Mouse (Mus musculus) kidney, embryonic 16.5 days (tissue): ENCODE data around the gene Sipa1l2. TPM values are rescaled to one million over a fixed set of nuclear protein-coding genes. Genes with fewer than 3 reads are reported as not detected.

Source experiments
- ATAC-seq: fragments of 200-750 bp; cut with Nextera tagmentation; 2 replicates; pipeline ENCODE4 v1.8.0; 2017; ENCODE audit warnings: moderate TSS enrichment; ENCODE audit not compliant: low FRiP score, low TSS enrichment
- H3K27ac ChIP-seq: fragments of 300-500 bp; sonication (generic); 2 replicates; pipeline ENCODE4 v1.5.1; 2014; ENCODE audit warnings: low read length
- H3K27me3 ChIP-seq: fragments of 300-500 bp; sonication (generic); 2 replicates; pipeline ENCODE4 v1.6.1; 2014; ENCODE audit warnings: low read length, control low read depth, mixed read lengths; ENCODE audit not compliant: insufficient read depth
- H3K36me3 ChIP-seq: fragments of 300-500 bp; sonication (generic); 2 replicates; pipeline ENCODE4 v1.6.1; 2014; ENCODE audit warnings: low read length, control low read depth, mixed read lengths; ENCODE audit not compliant: insufficient read depth
- H3K4me1 ChIP-seq: fragments of 300-500 bp; sonication (generic); 2 replicates; pipeline ENCODE4 v1.6.1; 2014; ENCODE audit warnings: low read length, control low read depth, mixed read lengths; ENCODE audit not compliant: insufficient read depth
- H3K4me2 ChIP-seq: fragments of 300-500 bp; sonication (generic); replicated peaks from 2 replicates; pipeline ENCODE4 v1.6.1; 2014; ENCODE audit warnings: low read depth, low read length
- H3K4me3 ChIP-seq: fragments of 300-500 bp; sonication (generic); 2 replicates; pipeline ENCODE4 v1.5.1; 2014; ENCODE audit warnings: mild to moderate bottlenecking, low read length
- H3K9ac ChIP-seq: fragments of 300-500 bp; sonication (generic); replicated peaks from 2 replicates; pipeline ENCODE4 v1.6.1; 2014; ENCODE audit warnings: low read length
- H3K9me3 ChIP-seq: fragments of 300-500 bp; sonication (generic); 2 replicates; pipeline ENCODE4 v1.6.1; 2016; ENCODE audit warnings: low read length, control low read depth
- WGBS: fragments of 180-500 bp; shearing (Covaris S2); extraction: QIAGEN DNeasy Blood & Tissue Kit; methylation state at CpG from one replicate; pipeline ENCODE4 v1.1.7; 2014; 5-methylcytosine and 5-hydroxymethylcytosine counted together
- polyA plus RNA-seq: library from polyadenylated mRNA; unstranded; fragments of >200 nt; fragmentation: Nextera tagmentation; extraction: Ambion mirVana; gene quantifications from 2 replicates; pipeline ENCODE4 v1.2.1, GENCODE M21; 2015

Gene Sipa1l2
- polyA plus RNA-seq, 1 experiment from 2014 or later = 18.1 TPM

DNA sequence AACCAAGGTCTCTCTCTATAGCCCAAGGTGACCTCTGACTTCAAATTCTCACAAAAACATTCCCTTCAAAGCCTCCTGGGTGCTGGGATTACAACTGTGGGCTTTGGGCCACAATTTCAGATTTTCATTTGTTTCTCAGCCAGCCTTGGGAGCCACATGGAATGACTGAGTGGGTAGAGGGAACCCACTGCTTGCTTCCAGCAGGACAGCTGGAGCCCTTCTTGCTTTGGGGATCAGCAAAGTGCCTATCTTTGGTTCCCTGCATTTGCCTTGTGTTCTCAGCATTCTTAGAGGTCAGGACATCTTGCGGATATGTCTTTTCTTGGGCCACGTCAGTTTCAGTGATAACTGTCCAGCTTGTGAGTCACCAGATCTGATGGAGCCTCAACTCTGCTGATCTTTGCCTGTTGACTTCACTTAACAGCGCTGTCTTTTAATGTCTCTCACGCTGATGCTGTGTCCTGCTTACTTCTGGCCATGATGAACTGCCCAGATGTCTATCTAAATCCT lies 38.2 kb upstream of the Sipa1l2 start:
- ATAC-seq = no peak
- WGBS = 85% methylated on average over 4 of the region's 4 CpGs

DNA sequence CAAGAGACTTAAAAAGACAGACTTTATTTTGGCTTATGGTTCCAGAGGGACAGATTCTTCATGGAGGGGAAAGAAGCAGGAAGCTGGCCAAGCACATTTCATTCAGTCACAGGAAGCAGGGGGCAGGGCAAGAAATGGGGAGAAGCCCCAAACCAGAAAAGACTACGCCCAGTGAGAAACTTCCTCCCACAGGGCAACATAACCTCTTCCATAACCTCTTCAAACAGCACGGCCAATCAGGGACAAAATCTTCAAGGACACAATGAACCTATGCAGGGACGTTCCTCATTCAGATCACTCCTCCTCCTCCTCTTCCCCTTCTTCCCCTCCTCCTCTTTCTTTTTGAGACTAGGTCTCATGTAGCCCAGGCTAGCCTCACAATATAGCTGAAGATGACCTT lies 37.3 kb upstream of the Sipa1l2 start:
- Histone ChIP-seq H3K27me3 (no peaks in the 10 kb centered on the region), H3K4me3 (no peak overlapping the region), H3K4me2 (no peak overlapping the region), H3K9me3 (no peaks in the 10 kb centered on the region), H3K36me3 (no peaks in the 10 kb centered on the region), H3K9ac (no peak overlapping the region), H3K4me1 (peaks cover 8% of the 10 kb centered on the region), H3K27ac (no peak overlapping the region)
- no peak for ATAC-seq
- WGBS = 50% methylated on average over 3 of the region's 3 CpGs

More for the DNA sequence above, 38.2 kb upstream of the Sipa1l2 start:
- no peaks in the 10 kb centered on the region for H3K27me3 ChIP-seq
- H3K4me2 ChIP-seq = no peak overlapping the region
- H3K9ac ChIP-seq = no peak overlapping the region
- no peaks in the 10 kb centered on the region for H3K36me3 ChIP-seq
- H3K4me1 ChIP-seq = peaks cover 8% of the 10 kb centered on the region
- no peaks in the 10 kb centered on the region for H3K9me3 ChIP-seq
- no peak overlapping the region for H3K4me3 ChIP-seq
- no peak overlapping the region for H3K27ac ChIP-seq

- Histone ChIP-seq H3K27me3 (no peaks in the 10 kb centered on the region), H3K36me3 (no peaks in the 10 kb centered on the region), H3K4me1 (peaks cover 8% of the 10 kb centered on the region), H3K4me3 (no peak overlapping the region), H3K4me2 (no peak overlapping the region), H3K9ac (no peak overlapping the region), H3K27ac (no peak overlapping the region), H3K9me3 (no peaks in the 10 kb centered on the region)
- WGBS = 68% methylated on average over 8 of the region's 8 CpGs
- no peak for ATAC-seq
Measured at GRCm38 (mm10) chr8:125604817-125605512, 35.4 kb upstream of the Sipa1l2 start.

- Histone ChIP-seq H3K27me3 (no peaks in the 10 kb centered on the region), H3K36me3 (no peaks in the 10 kb centered on the region), H3K4me3 (no peak overlapping the region), H3K4me2 (no peak overlapping the region), H3K9me3 (no peaks in the 10 kb centered on the region), H3K27ac (no peak overlapping the region), H3K9ac (no peak overlapping the region), H3K4me1 (peaks cover 8% of the 10 kb centered on the region)
- WGBS = 73% methylated on average over 18 of the region's 18 CpGs
- ATAC-seq = no peak
Measured at GRCm38 (mm10) chr8:125604213-125604816, 34.7 kb upstream of the Sipa1l2 start.

DNA sequence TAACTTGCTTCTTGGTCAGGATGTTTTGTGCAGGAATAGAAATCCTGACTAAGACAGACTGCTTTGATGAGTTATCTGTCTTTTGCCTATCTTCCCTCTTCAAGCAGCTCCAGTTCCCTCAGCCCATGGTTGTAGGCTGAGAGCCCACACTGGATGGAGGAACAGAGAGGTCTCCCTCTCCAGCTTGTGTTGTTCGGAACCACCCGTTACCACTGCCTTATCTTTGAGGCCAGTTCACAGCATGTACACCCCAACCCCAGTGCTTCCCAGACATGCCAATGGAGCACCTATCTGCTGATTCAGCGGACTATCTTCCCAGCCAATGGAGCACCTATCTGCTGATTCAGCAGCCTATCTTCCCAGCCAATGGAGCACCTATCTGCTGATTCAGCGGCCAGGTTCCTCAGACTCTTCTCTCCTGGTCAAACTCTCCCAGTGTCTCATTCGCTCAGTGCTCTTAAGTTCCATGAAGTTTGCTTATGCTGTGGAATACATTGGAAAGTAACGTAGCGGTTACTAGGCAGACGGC lies 33.8 kb upstream of the Sipa1l2 start:
- H3K4me2 ChIP-seq = no peak overlapping the region
- 94% methylated on average over 8 of the region's 8 CpGs for WGBS
- H3K9ac ChIP-seq = no peak overlapping the region
- H3K27me3 ChIP-seq = no peaks in the 10 kb centered on the region
- H3K4me1 ChIP-seq = peaks cover 8% of the 10 kb centered on the region
- no peaks in the 10 kb centered on the region for H3K36me3 ChIP-seq
- no peak overlapping the region for H3K4me3 ChIP-seq
- no peak for ATAC-seq
- H3K9me3 ChIP-seq = no peaks in the 10 kb centered on the region
- H3K27ac ChIP-seq = no peak overlapping the region

DNA sequence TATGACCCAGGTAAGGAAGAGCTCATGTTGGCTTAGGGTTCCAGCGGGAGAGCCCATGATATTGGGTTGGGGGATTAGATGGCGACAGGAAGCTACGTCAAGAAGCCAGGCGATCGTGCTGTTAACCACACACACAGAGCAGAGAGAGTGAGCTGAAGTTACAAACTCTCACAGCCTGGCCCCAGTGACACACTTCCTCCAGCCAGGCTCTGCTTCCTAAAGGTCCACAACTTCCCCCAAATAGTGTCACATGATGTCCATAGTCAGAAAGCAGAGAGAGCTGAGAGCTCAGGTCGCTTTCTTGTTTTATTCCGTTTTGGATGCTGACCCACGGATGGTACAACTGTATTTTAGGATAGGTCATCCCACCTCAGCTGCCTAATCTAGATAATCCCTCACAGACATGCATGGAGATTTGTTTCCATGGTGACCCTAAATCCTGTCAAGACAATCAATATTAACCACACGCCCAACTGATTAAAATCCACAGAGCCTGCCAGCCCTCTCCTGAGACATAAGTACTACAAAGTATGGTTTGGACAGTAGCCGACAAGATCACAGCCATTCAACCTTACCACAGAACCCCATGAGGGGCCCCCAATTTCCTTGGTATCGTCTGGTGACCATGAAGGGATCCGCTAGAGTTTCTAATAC lies 30.6 kb upstream of the Sipa1l2 start:
- peaks cover 10% of the 10 kb centered on the region for H3K4me1 ChIP-seq
- WGBS = 85% methylated on average over 12 of the region's 12 CpGs
- ATAC-seq = no peak

GRCm38 (mm10) chr8:125595571-125596508 lies 26.2 kb upstream of the Sipa1l2 start:
- 37% methylated on average over 17 of the region's 17 CpGs for WGBS
- Histone ChIP-seq H3K9me3 (no peaks in the 10 kb centered on the region), H3K36me3 (no peaks in the 10 kb centered on the region), H3K4me1 (peaks cover 11% of the 10 kb centered on the region), H3K27ac (no peak overlapping the region), H3K4me2 (no peak overlapping the region), H3K4me3 (no peak overlapping the region), H3K27me3 (no peaks in the 10 kb centered on the region), H3K9ac (no peak overlapping the region)
- no peak for ATAC-seq

More for the DNA sequence above, 30.6 kb upstream of the Sipa1l2 start:
- Histone ChIP-seq H3K27me3 (no peaks in the 10 kb centered on the region), H3K36me3 (no peaks in the 10 kb centered on the region), H3K27ac (no peak overlapping the region), H3K4me2 (no peak overlapping the region), H3K4me3 (no peak overlapping the region), H3K9ac (no peak overlapping the region), H3K9me3 (no peaks in the 10 kb centered on the region)

GRCm38 (mm10) chr8:125590363-125590762 lies 20.8 kb upstream of the Sipa1l2 start:
- no peak overlapping the region for H3K27ac ChIP-seq
- no peak overlapping the region for H3K9ac ChIP-seq
- no peak for ATAC-seq
- H3K4me2 ChIP-seq = no peak overlapping the region
- peaks cover 12% of the 10 kb centered on the region for H3K4me1 ChIP-seq
- no peaks in the 10 kb centered on the region for H3K9me3 ChIP-seq
- no peak overlapping the region for H3K4me3 ChIP-seq
- no peaks in the 10 kb centered on the region for H3K36me3 ChIP-seq
- WGBS = 44% methylated on average over 3 of the region's 3 CpGs
- no peaks in the 10 kb centered on the region for H3K27me3 ChIP-seq

DNA sequence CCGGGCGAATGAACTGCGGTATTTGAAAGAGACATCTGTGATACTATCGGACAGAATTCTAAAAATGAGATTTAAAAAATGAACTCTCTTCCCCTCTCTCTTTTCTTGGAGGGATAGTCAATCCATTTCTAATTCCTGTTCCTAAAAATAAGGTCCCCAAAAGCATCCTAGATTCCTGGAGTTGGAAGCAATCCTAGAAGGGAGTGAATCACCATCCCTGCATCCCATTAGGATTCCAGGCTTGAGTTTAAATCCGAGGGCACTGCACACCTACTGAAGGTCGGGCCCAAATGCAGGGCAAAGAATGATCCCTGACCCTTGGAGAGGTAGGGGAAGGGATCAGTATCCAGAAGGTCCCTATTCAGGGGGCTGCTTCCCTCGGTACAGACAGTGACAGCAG lies 17.0 kb upstream of the Sipa1l2 start:
- Histone ChIP-seq H3K9me3 (no peaks in the 10 kb centered on the region), H3K36me3 (no peaks in the 10 kb centered on the region), H3K4me2 (no peak overlapping the region), H3K27ac (no peak overlapping the region), H3K9ac (no peak overlapping the region), H3K27me3 (no peaks in the 10 kb centered on the region), H3K4me1 (peaks cover 12% of the 10 kb centered on the region), H3K4me3 (no peak overlapping the region)
- 84% methylated on average over 7 of the region's 7 CpGs for WGBS
- ATAC-seq = no peak
